Mouse (Mus musculus): ENCODE data around the gene Ppat. TPM values are rescaled to one million over a fixed set of nuclear protein-coding genes. Genes with fewer than 3 reads are reported as not detected.
"Not testable (repeated sequence)": the region's sequence is repeated elsewhere in the genome, so short reads cannot be mapped to it uniquely, and the experiment has no call there.

The Ppat gene
- total RNA-seq, 1 experiment = 90.3 TPM

DNA sequence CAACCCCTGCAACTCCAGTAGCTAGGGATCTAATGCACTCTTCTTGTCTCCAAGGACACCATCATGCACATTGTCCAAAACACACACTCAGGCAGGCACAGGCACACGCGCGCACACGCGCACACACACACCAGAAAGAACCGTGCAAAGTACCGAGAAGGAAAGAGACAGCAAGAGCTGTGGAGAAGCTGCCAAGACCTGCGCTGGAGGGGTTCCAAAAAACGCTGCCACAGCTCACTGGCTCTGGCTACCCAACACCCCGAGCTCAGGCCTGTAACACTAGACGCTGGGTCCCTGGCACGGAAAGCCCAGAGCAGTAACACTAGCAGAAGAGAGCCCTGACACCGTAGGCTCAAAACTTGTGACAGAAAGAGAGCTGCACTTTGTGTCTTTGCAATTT, 27.9 kb downstream of the Ppat start:
- DNase-seq (ENCODE audit: low read depth, low spot score) = no peak
- Histone ChIP-seq H3K4me3 (ENCODE audit: insufficient read depth in 1 of 2, low read depth in 1 of 2, low read length in 2 of 2, poor library complexity in 1 of 2, severe bottlenecking in 1 of 2) (no peak overlapping the region), H3K27ac (ENCODE audit: insufficient read depth, low read depth, low read length, poor library complexity, severe bottlenecking) (no peak overlapping the region), H3K4me1 (ENCODE audit: control insufficient read depth in 2 of 2, insufficient read depth in 2 of 2, low read length in 2 of 2, poor library complexity in 1 of 2) (peaks cover 0 to 6% of the 10 kb centered on the region in 2 experiments), H3K36me3 (ENCODE audit: control insufficient read depth, insufficient read depth, low read length, poor library complexity, severe bottlenecking) (peaks cover 34% of the 10 kb centered on the region), H3K9ac (ENCODE audit: insufficient read depth, low read depth, low read length, poor library complexity, severe bottlenecking) (no peak overlapping the region), H3K9me3 (ENCODE audit: control insufficient read depth, insufficient read depth, low read depth, low read length) (no peaks in the 10 kb centered on the region)
- TF ChIP-seq ZC3H11A (IDR thresholded peaks at IDR 0.05; ENCODE audit: borderline replicate concordance, low read depth, low read length) = no peak
- TF ChIP-seq ZNF384 (IDR thresholded peaks at IDR 0.05; ENCODE audit: low read depth, low read length) = no peak
- TF ChIP-seq HCFC1 (IDR thresholded peaks at IDR 0.05; ENCODE audit: borderline replicate concordance, insufficient read depth, low read length) = no peak
- TF ChIP-seq CHD2 (IDR thresholded peaks at IDR 0.05; ENCODE audit: low read depth, low read length) = no peak
- no peak for TF ChIP-seq MAFK (IDR thresholded peaks at IDR 0.05; ENCODE audit: insufficient read depth, low read depth, low read length)
- in situ Hi-C loops (cut with MboI; ENCODE audit: low sequenced_read_pairs in 2 of 2, unreplicated experiment in 2 of 2) = no loop called here

DNA sequence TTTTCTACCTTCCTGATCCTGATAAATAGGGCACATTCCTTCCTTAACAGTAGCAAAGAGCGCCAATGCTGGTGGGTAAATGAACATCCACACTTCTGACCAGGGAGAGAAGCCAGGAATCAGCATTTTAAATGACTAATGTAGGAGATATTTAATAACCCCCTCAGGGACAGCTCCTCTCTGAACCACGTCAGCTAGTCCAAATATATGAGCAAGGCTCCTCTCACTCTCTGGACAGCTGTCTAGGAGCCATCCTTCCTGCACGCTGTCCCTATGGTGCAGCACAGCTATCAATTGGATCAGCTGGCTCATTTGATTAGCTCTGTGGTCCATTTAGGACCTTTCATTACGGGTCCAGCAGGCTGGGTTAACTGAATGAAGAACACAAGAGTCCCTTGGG, 28.5 kb downstream of the Ppat start:
- no peaks in the 10 kb centered on the region for H3K9me3 ChIP-seq (ENCODE audit: control insufficient read depth, insufficient read depth, low read depth, low read length)
- peaks cover 36% of the 10 kb centered on the region for H3K36me3 ChIP-seq (ENCODE audit: control insufficient read depth, insufficient read depth, low read length, poor library complexity, severe bottlenecking)
- no peak overlapping the region for H3K9ac ChIP-seq (ENCODE audit: insufficient read depth, low read depth, low read length, poor library complexity, severe bottlenecking)
- H3K27ac ChIP-seq (ENCODE audit: insufficient read depth, low read depth, low read length, poor library complexity, severe bottlenecking) = no peak overlapping the region
- H3K4me3 ChIP-seq (ENCODE audit: insufficient read depth in 1 of 2, low read depth in 1 of 2, low read length in 2 of 2, poor library complexity in 1 of 2, severe bottlenecking in 1 of 2) = no peak overlapping the region
- no peak for DNase-seq (ENCODE audit: low read depth, low spot score)
- TF ChIP-seq ZNF384 (IDR thresholded peaks at IDR 0.05; ENCODE audit: low read depth, low read length) = no peak
- no peak for TF ChIP-seq HCFC1 (IDR thresholded peaks at IDR 0.05; ENCODE audit: borderline replicate concordance, insufficient read depth, low read length)
- no peak for TF ChIP-seq ZC3H11A (IDR thresholded peaks at IDR 0.05; ENCODE audit: borderline replicate concordance, low read depth, low read length)
- TF ChIP-seq MAFK (IDR thresholded peaks at IDR 0.05; ENCODE audit: insufficient read depth, low read depth, low read length) = no peak
- no peak for TF ChIP-seq CHD2 (IDR thresholded peaks at IDR 0.05; ENCODE audit: low read depth, low read length)
- H3K4me1 ChIP-seq (ENCODE audit: control insufficient read depth in 2 of 2, insufficient read depth in 2 of 2, low read length in 2 of 2, poor library complexity in 1 of 2) = peaks cover 0 to 6% of the 10 kb centered on the region in 2 experiments
- in situ Hi-C loops (cut with MboI; ENCODE audit: low sequenced_read_pairs in 2 of 2, unreplicated experiment in 2 of 2) = no loop called here

DNA sequence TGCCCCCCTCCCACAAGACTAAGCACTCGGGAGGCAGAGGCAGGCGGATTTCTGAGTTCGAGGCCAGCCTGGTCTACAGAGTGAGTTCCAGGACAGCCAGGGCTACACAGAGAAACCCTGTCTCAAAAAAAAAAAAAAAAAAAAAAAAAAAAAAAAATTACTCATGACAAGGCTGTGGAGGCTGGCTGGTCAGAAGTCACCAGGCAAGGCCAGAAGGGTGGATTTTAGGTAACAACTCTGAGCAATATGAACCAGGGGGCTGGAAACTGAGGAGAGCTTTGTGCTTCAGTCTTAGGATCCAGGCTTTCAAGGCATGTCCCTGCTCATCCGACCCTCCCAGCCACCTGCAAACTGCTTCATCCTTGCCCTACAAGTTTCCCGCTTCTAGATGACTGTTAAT, 38.9 kb downstream of the Ppat start:
- H3K36me3 ChIP-seq (ENCODE audit: control insufficient read depth, insufficient read depth, low read length, poor library complexity, severe bottlenecking); H3K27ac ChIP-seq (ENCODE audit: insufficient read depth, low read depth, low read length, poor library complexity, severe bottlenecking): not testable (repeated sequence)

DNA sequence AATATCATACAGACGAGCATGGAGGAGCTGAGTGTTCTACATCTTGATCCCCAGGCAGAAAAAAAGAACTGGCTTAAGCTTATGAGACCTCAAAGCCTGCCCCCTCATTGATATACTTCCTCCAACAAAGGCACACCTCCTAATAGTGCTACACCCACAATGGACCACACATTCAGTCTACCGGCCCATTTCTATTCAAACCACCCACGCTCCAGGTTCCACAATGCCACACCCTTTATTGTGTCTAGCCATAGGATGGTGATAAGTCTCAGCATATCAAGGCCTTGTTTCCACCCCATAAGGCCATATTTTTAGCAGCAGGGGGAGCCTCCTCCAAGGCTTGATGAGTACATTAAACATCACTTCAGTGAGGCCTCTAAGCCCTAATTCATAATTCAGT, 40.6 kb downstream of the Ppat start:
- in situ Hi-C loops (cut with MboI; ENCODE audit: low sequenced_read_pairs in 2 of 2, unreplicated experiment in 2 of 2) = no loop called here

More for the DNA sequence above, 38.9 kb downstream of the Ppat start:
- in situ Hi-C loops (cut with MboI; ENCODE audit: low sequenced_read_pairs in 2 of 2, unreplicated experiment in 2 of 2); H3K9ac ChIP-seq (ENCODE audit: insufficient read depth, low read depth, low read length, poor library complexity, severe bottlenecking); H3K9me3 ChIP-seq (ENCODE audit: control insufficient read depth, insufficient read depth, low read depth, low read length); H3K4me1 ChIP-seq (ENCODE audit: control insufficient read depth in 2 of 2, insufficient read depth in 2 of 2, low read length in 2 of 2, poor library complexity in 1 of 2); DNase-seq (ENCODE audit: low read depth, low spot score); H3K4me3 ChIP-seq (ENCODE audit: insufficient read depth in 1 of 2, low read depth in 1 of 2, low read length in 2 of 2, poor library complexity in 1 of 2, severe bottlenecking in 1 of 2): not testable (repeated sequence)
- peak; percentile 65; the same call in 1 of the 2 replicates for TF ChIP-seq ZNF384 (IDR thresholded peaks at IDR 0.05; ENCODE audit: low read depth, low read length)

DNA sequence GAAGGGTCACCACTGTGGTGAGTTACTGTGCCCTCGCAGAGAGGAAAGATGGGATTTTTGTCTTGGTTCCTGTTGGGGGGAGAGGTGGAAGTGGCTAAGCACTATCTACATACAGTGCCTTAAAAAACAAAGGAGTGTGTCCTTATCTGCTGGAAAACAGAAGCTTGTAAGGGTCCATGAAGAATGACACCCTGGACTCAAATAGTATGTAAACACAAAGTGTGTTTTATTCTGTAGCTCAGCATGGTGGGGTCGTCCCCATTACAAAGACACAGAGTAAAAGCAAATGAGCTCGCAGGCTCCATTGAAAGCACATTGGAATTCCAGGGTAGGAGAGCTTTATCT, 45.3 kb downstream of the Ppat start:
- in situ Hi-C loops (cut with MboI; ENCODE audit: low sequenced_read_pairs in 2 of 2, unreplicated experiment in 2 of 2) = no loop called here
- Histone ChIP-seq H3K4me3 (ENCODE audit: insufficient read depth in 1 of 2, low read depth in 1 of 2, low read length in 2 of 2, poor library complexity in 1 of 2, severe bottlenecking in 1 of 2) (peak overlapping the region; percentile 79 to 85), H3K27ac (ENCODE audit: insufficient read depth, low read depth, low read length, poor library complexity, severe bottlenecking) (peak overlapping the region; percentile 67; the same call in 1 of the 2 replicates), H3K9ac (ENCODE audit: insufficient read depth, low read depth, low read length, poor library complexity, severe bottlenecking) (peak overlapping the region; percentile 94), H3K36me3 (ENCODE audit: control insufficient read depth, insufficient read depth, low read length, poor library complexity, severe bottlenecking) (no peaks in the 10 kb centered on the region; the same call in 1 of the 2 replicates), H3K9me3 (ENCODE audit: control insufficient read depth, insufficient read depth, low read depth, low read length) (no peaks in the 10 kb centered on the region), H3K4me1 (ENCODE audit: control insufficient read depth in 2 of 2, insufficient read depth in 2 of 2, low read length in 2 of 2, poor library complexity in 1 of 2) (peaks cover 2 to 4% of the 10 kb centered on the region in 2 experiments; a peak in 2 of 4 replicates)
- TF ChIP-seq CHD2 (IDR thresholded peaks at IDR 0.05; ENCODE audit: low read depth, low read length) = no peak
- TF ChIP-seq MAFK (IDR thresholded peaks at IDR 0.05; ENCODE audit: insufficient read depth, low read depth, low read length) = no peak
- no peak for TF ChIP-seq ZC3H11A (IDR thresholded peaks at IDR 0.05; ENCODE audit: borderline replicate concordance, low read depth, low read length)
- no peak for TF ChIP-seq ZNF384 (IDR thresholded peaks at IDR 0.05; ENCODE audit: low read depth, low read length)
- TF ChIP-seq HCFC1 (IDR thresholded peaks at IDR 0.05; ENCODE audit: borderline replicate concordance, insufficient read depth, low read length) = no peak
- DNase-seq (ENCODE audit: low read depth, low spot score) = no peak

More for the DNA sequence above, 40.6 kb downstream of the Ppat start:
- TF ChIP-seq CHD2 (IDR thresholded peaks at IDR 0.05; ENCODE audit: low read depth, low read length) = 0 out of 2 replicates have a peak, but pooled peaks have one; percentile 44
- no peak for TF ChIP-seq ZNF384 (IDR thresholded peaks at IDR 0.05; ENCODE audit: low read depth, low read length)
- peak overlapping the region; percentile 66; the same call in 1 of the 2 replicates for H3K27ac ChIP-seq (ENCODE audit: insufficient read depth, low read depth, low read length, poor library complexity, severe bottlenecking)
- no peak overlapping the region for H3K9ac ChIP-seq (ENCODE audit: insufficient read depth, low read depth, low read length, poor library complexity, severe bottlenecking)
- H3K4me1 ChIP-seq (ENCODE audit: control insufficient read depth in 2 of 2, insufficient read depth in 2 of 2, low read length in 2 of 2, poor library complexity in 1 of 2) = peaks cover 2 to 4% of the 10 kb centered on the region in 2 experiments; a peak in 2 of 4 replicates
- H3K4me3 ChIP-seq (ENCODE audit: insufficient read depth in 1 of 2, low read depth in 1 of 2, low read length in 2 of 2, poor library complexity in 1 of 2, severe bottlenecking in 1 of 2) = no peak overlapping the region
- H3K9me3 ChIP-seq (ENCODE audit: control insufficient read depth, insufficient read depth, low read depth, low read length) = no peaks in the 10 kb centered on the region
- peaks cover 7% of the 10 kb centered on the region for H3K36me3 ChIP-seq (ENCODE audit: control insufficient read depth, insufficient read depth, low read length, poor library complexity, severe bottlenecking)
- no peak for DNase-seq (ENCODE audit: low read depth, low spot score)
